Mouse (Mus musculus) hindbrain, embryonic 15.5 days (tissue): ENCODE measurements around the gene Gemin5. TPM values are rescaled to one million over a fixed set of nuclear protein-coding genes. Genes with fewer than 3 reads are reported as not detected.
"Not testable (repeated sequence)": the region's sequence is repeated elsewhere in the genome, so short reads cannot be mapped to it uniquely, and the experiment has no call there.

Experiments used
- ATAC-seq: fragments of 200-750 bp; cut with Nextera tagmentation; 2 replicates; pipeline ENCODE4 v1.8.0; 2017; ENCODE audit warnings: low read depth, moderate number of reproducible peaks, moderate TSS enrichment; ENCODE audit not compliant: low FRiP score
- H3K27ac ChIP-seq: fragments of 300-500 bp; sonication (generic); replicated peaks from 2 replicates; pipeline ENCODE4 v1.5.1; 2015; ENCODE audit warnings: mild to moderate bottlenecking, inconsistent platforms
- H3K27me3 ChIP-seq: fragments of 300-500 bp; sonication (generic); 2 replicates; pipeline ENCODE4 v1.6.1; 2015; ENCODE audit warnings: control low read depth, inconsistent platforms
- H3K36me3 ChIP-seq: fragments of 300-500 bp; sonication (generic); 2 replicates; pipeline ENCODE4 v1.6.1; 2015; ENCODE audit warnings: control low read depth, inconsistent platforms
- H3K4me1 ChIP-seq: fragments of 300-500 bp; sonication (generic); replicated peaks from 2 replicates; pipeline ENCODE4 v1.6.1; 2015; ENCODE audit warnings: control low read depth, inconsistent platforms
- H3K4me2 ChIP-seq: fragments of 300-500 bp; sonication (generic); 2 replicates; pipeline ENCODE4 v1.6.1; 2015; ENCODE audit warnings: moderate library complexity, mild to moderate bottlenecking, inconsistent platforms
- H3K4me3 ChIP-seq: fragments of 300-500 bp; sonication (generic); 2 replicates; pipeline ENCODE4 v1.5.1; 2015; ENCODE audit warnings: mild to moderate bottlenecking, inconsistent platforms
- H3K9ac ChIP-seq: fragments of 300-500 bp; sonication (generic); 2 replicates; pipeline ENCODE4 v1.6.1; 2015; ENCODE audit warnings: inconsistent platforms
- H3K9me3 ChIP-seq: fragments of 300-500 bp; sonication (generic); 2 replicates; pipeline ENCODE4 v1.6.1; 2016; ENCODE audit warnings: control low read depth, inconsistent platforms
- WGBS: fragments of 180-500 bp; shearing (Covaris S2); methylation state at CpG from one replicate; pipeline ENCODE4 v1.1.7; 2015; 5-methylcytosine and 5-hydroxymethylcytosine counted together
- polyA plus RNA-seq: library from polyadenylated mRNA; unstranded; fragments of >200 nt; fragmentation: Nextera tagmentation; extraction: Ambion mirVana; gene quantifications from 2 replicates; pipeline ENCODE4 v1.2.1, GENCODE M21; 2015

The Gemin5 gene
- 13.2 and 17.0 TPM in 2 replicates for polyA plus RNA-seq

- H3K27ac ChIP-seq = peak within 1 kb of the TSS; percentile 56
- H3K27me3 ChIP-seq = no peaks in the 10 kb centered on the region
- 2% methylated on average over 69 of the region's 71 CpGs for WGBS
- peak within 1 kb of the TSS; percentile 88 for H3K4me3 ChIP-seq
- peak within 1 kb of the TSS; percentile 70 for H3K4me2 ChIP-seq
- ATAC-seq = peak; percentile 91
- peak within 1 kb of the TSS; percentile 74 for H3K9ac ChIP-seq
- H3K4me1 ChIP-seq = peaks cover 28% of the 10 kb centered on the region
- no peaks in the 10 kb centered on the region for H3K9me3 ChIP-seq
- peaks cover 33% of the 10 kb centered on the region for H3K36me3 ChIP-seq
These were observed at the start of gene Gemin5 for GRCm38 (mm10) chr11:58168167-58168915. Gene Gemin5, minus strand, starts transcription at chr11:58168539.

- Histone ChIP-seq H3K4me2 (no peak overlapping the region), H3K9me3 (no peaks in the 10 kb centered on the region), H3K36me3 (no peaks in the 10 kb centered on the region), H3K27me3 (no peaks in the 10 kb centered on the region), H3K4me1 (no peaks in the 10 kb centered on the region), H3K9ac (no peak overlapping the region), H3K4me3 (no peak overlapping the region), H3K27ac (no peak overlapping the region)
- 92% methylated on average over 6 of the region's 6 CpGs for WGBS
- ATAC-seq = no peak
These were observed 48.5 kb upstream of the Gemin5 start for GRCm38 (mm10) chr11:58216823-58217222.

GRCm38 (mm10) chr11:58215814-58216213, 47.5 kb upstream of the Gemin5 start:
- ATAC-seq = no peak
- Histone ChIP-seq H3K9me3 (no peaks in the 10 kb centered on the region), H3K9ac (no peak overlapping the region), H3K36me3 (no peaks in the 10 kb centered on the region), H3K27me3 (no peaks in the 10 kb centered on the region), H3K4me3 (no peak overlapping the region), H3K4me2 (no peak overlapping the region; the same call in 1 of the 2 replicates), H3K27ac (no peak overlapping the region), H3K4me1 (no peaks in the 10 kb centered on the region)
- WGBS = 92% methylated on average over 5 of the region's 5 CpGs

- not testable (repeated sequence) for H3K9me3 ChIP-seq, H3K9ac ChIP-seq, H3K27me3 ChIP-seq, H3K4me3 ChIP-seq, ATAC-seq, H3K36me3 ChIP-seq, H3K4me1 ChIP-seq, H3K27ac ChIP-seq
- 52% methylated on average over 2 of the region's 3 CpGs for WGBS
- H3K4me2 ChIP-seq = peak overlapping the region; percentile 44; the same call in 1 of the 2 replicates
These were observed 46.7 kb upstream of the Gemin5 start for GRCm38 (mm10) chr11:58215049-58215430.

- no peak overlapping the region for H3K9ac ChIP-seq
- no peak overlapping the region for H3K27ac ChIP-seq
- no peak for ATAC-seq
- H3K27me3 ChIP-seq = no peaks in the 10 kb centered on the region
- no peaks in the 10 kb centered on the region for H3K9me3 ChIP-seq
- peak overlapping the region; percentile 44 for H3K4me2 ChIP-seq
- no peaks in the 10 kb centered on the region for H3K36me3 ChIP-seq
- peak overlapping the region; percentile 30 for H3K4me3 ChIP-seq
- no peaks in the 10 kb centered on the region for H3K4me1 ChIP-seq
- WGBS = 44% methylated on average over 17 of the region's 17 CpGs
These were observed 46.2 kb upstream of the Gemin5 start for GRCm38 (mm10) chr11:58214391-58215048.

GRCm38 (mm10) chr11:58213673-58214342, 45.5 kb upstream of the Gemin5 start:
- Histone ChIP-seq H3K4me2 (no peak overlapping the region), H3K4me1 (no peaks in the 10 kb centered on the region), H3K36me3 (no peaks in the 10 kb centered on the region), H3K27me3 (no peaks in the 10 kb centered on the region), H3K4me3 (no peak overlapping the region), H3K9me3 (no peaks in the 10 kb centered on the region), H3K9ac (no peak overlapping the region), H3K27ac (no peak overlapping the region)
- no peak for ATAC-seq
- 84% methylated on average over 7 of the region's 7 CpGs for WGBS

- Histone ChIP-seq H3K9me3 (no peaks in the 10 kb centered on the region), H3K4me1 (no peaks in the 10 kb centered on the region), H3K27ac (no peak overlapping the region), H3K4me3 (no peak overlapping the region), H3K4me2 (no peak overlapping the region), H3K36me3 (no peaks in the 10 kb centered on the region), H3K9ac (no peak overlapping the region), H3K27me3 (no peaks in the 10 kb centered on the region)
- no peak for ATAC-seq
- WGBS = 14% methylated on average over 2 of the region's 2 CpGs
These were observed 43.3 kb upstream of the Gemin5 start for GRCm38 (mm10) chr11:58211682-58212067.

- H3K4me3 ChIP-seq = no peak overlapping the region
- no peak overlapping the region for H3K27ac ChIP-seq
- H3K27me3 ChIP-seq = no peaks in the 10 kb centered on the region
- H3K9me3 ChIP-seq = no peaks in the 10 kb centered on the region
- 22% methylated on average over 9 of the region's 9 CpGs for WGBS
- H3K4me2 ChIP-seq = no peak overlapping the region
- no peak for ATAC-seq
- no peak overlapping the region for H3K9ac ChIP-seq
- H3K36me3 ChIP-seq = no peaks in the 10 kb centered on the region
- H3K4me1 ChIP-seq = no peaks in the 10 kb centered on the region
These were observed 42.8 kb upstream of the Gemin5 start for GRCm38 (mm10) chr11:58211062-58211681.

GRCm38 (mm10) chr11:58210321-58210886, 42.1 kb upstream of the Gemin5 start:
- Histone ChIP-seq H3K9ac (no peak overlapping the region), H3K27me3 (no peaks in the 10 kb centered on the region), H3K9me3 (no peaks in the 10 kb centered on the region)

GRCm38 (mm10) chr11:58201052-58201451, 32.7 kb upstream of the Gemin5 start:
- no peak overlapping the region for H3K27ac ChIP-seq

More at GRCm38 (mm10) chr11:58210321-58210886, 42.1 kb upstream of the Gemin5 start:
- ATAC-seq = no peak
- no peaks in the 10 kb centered on the region for H3K4me1 ChIP-seq
- H3K27ac ChIP-seq = no peak overlapping the region
- H3K36me3 ChIP-seq = no peaks in the 10 kb centered on the region
- 93% methylated on average over 1 of the region's 1 CpGs for WGBS
- H3K4me2 ChIP-seq = no peak overlapping the region
- no peak overlapping the region for H3K4me3 ChIP-seq

GRCm38 (mm10) chr11:58200226-58200625, 31.9 kb upstream of the Gemin5 start:
- WGBS = 97% methylated on average over 4 of the region's 4 CpGs
- no peak for ATAC-seq

More at GRCm38 (mm10) chr11:58201052-58201451, 32.7 kb upstream of the Gemin5 start:
- WGBS = 79% methylated on average over 12 of the region's 12 CpGs
- no peak overlapping the region for H3K4me2 ChIP-seq
- H3K4me1 ChIP-seq = no peaks in the 10 kb centered on the region
- no peak overlapping the region for H3K9ac ChIP-seq
- ATAC-seq = no peak
- H3K9me3 ChIP-seq = no peaks in the 10 kb centered on the region
- no peaks in the 10 kb centered on the region for H3K27me3 ChIP-seq
- H3K4me3 ChIP-seq = no peak overlapping the region
- H3K36me3 ChIP-seq = no peaks in the 10 kb centered on the region

More at GRCm38 (mm10) chr11:58200226-58200625, 31.9 kb upstream of the Gemin5 start:
- no peak overlapping the region for H3K4me2 ChIP-seq
- no peaks in the 10 kb centered on the region for H3K9me3 ChIP-seq
- no peaks in the 10 kb centered on the region for H3K36me3 ChIP-seq
- no peaks in the 10 kb centered on the region for H3K4me1 ChIP-seq
- H3K4me3 ChIP-seq = no peak overlapping the region
- H3K9ac ChIP-seq = no peak overlapping the region
- H3K27ac ChIP-seq = no peak overlapping the region
- no peaks in the 10 kb centered on the region for H3K27me3 ChIP-seq
